Mouse (Mus musculus) bone marrow, adult 2 months (tissue): ENCODE measurements around the gene Taar7e.

Experiments used
- CTCF ChIP-seq: fragments of 200-500 bp; IDR thresholded peaks from 2 replicates; pipeline ENCODE4 v1.5.1; 2011; ENCODE audit warnings: low read length, control low read depth; ENCODE audit not compliant: control insufficient read depth, insufficient read depth
- POLR2A ChIP-seq: fragments of 200-500 bp; IDR thresholded peaks from 2 replicates; pipeline ENCODE4 v1.6.1; 2011; ENCODE audit warnings: low read depth, mild to moderate bottlenecking, control low read depth, low read length, borderline replicate concordance; ENCODE audit not compliant: control insufficient read depth

GRCm38 (mm10) chr10:24007034-24007433 lies 30.4 kb upstream of the Taar7e start:
- TF ChIP-seq POLR2A (no peak), CTCF (no peak)
